Mouse (Mus musculus): ENCODE results near the gene Ppp1r8. TPM values are rescaled to one million over a fixed set of nuclear protein-coding genes. Genes with fewer than 3 reads are reported as not detected.

The Ppp1r8 gene
- polyA plus RNA-seq (2015; fragmentation: Nextera tagmentation; extraction: Ambion mirVana), result 16.8 and 18.5 TPM in 2 replicates

DNA sequence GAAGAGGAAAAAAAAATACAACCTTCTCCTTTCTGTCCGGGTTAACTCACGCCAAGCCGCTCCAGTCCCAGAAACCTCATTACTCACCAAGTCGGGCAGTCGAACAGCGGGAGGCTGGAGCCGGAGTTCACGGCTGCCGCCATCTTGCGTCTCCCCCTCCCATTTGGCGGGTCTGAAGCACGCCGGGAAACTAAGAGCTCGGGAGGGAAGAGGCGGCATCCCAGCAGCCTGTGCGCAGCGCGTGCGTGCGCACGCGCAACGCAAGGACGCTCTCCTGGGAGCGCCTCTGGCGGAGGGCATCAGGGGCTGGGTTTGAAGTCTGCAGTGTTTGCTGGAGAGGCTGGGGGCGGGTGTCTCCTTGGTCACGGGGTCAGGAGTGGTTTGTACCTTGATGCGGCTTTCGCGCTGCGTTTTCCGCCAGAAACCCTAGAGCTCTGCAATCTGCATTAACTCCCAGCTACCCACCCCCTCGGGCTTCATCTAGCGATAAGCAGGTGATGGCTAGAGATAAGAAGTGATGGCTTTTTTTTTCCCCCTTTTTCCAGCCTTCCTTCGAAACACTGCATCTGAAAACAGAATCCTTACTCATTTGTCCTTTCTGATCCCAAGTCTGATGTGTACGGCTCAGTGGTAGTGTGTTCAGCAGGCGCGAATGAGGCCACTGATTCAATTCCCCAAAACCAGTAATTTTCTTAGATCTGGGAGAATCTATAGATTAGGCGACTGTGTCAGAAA, at the start of gene Ppp1r8:
Gene Ppp1r8 (minus strand): TSS at position 200 of the 735 bp plus-strand sequence.
- H3K27ac ChIP-seq (ENCODE audit: low read depth, low read length), result 0 out of 2 replicates have a peak within 1 kb of the TSS, but pooled peaks have one; percentile 11
- TF ChIP-seq CTCF (IDR thresholded peaks at IDR 0.05; ENCODE audit: low read depth), result peak; percentile 74
- peak; percentile 97 for ATAC-seq

DNA sequence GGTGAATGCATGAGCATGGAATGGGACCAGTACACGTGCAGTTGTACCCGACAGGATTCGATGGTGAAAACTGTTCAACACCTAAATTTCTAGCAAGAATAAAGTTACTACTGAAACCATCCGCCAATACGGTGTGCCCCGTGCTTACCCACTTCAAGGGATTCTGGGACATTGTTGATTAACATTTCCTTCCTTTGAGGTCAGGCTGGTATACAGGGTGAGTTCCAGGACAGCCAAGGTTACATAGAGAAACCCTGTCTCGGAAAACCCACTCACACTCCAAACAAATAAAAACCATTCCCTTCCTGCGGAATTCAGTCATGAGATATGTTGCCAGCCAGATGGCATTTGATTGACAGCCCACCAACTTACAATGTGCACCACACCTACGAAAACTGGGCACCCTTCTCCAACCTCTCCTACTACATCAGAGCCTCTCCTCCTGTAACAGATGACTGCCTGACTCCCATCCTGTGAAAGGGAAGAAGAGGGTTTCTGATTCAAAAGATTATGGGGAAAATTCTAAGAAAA, 41.9 kb upstream of the Ppp1r8 start:
- TF ChIP-seq CTCF (IDR thresholded peaks at IDR 0.05; ENCODE audit: low read depth), result no peak
- Histone ChIP-seq H3K27me3 (replicated peaks; ENCODE audit: control insufficient read depth, insufficient read depth, low read length) (no peaks in the 10 kb centered on the region), H3K4me3 (ENCODE audit: low read depth, low read length) (peak overlapping the region; percentile 89), H3K27ac (ENCODE audit: low read depth, low read length) (0 out of 2 replicates have a peak overlapping the region, but pooled peaks have one; percentile 94), H3K4me1 (replicated peaks; ENCODE audit: control insufficient read depth, insufficient read depth, low read length) (peaks cover 5% of the 10 kb centered on the region), H3K4me2 (replicated peaks; ENCODE audit: low read depth) (peak overlapping the region; percentile 87), H3K36me3 (ENCODE audit: control insufficient read depth, insufficient read depth) (0 out of 2 replicates have a peak, but pooled peaks cover 6% of the 10 kb centered on the region), H3K9ac (ENCODE audit: low read depth, low read length) (peak overlapping the region; percentile 97), H3K9me3 (ENCODE audit: control insufficient read depth) (no peaks in the 10 kb centered on the region)
- 8% methylated on average over 9 of the region's 9 CpGs for WGBS
- ATAC-seq, result peak; percentile 11; the same call in 1 of the 2 replicates

More for the DNA sequence above, at the start of gene Ppp1r8:
- 0 out of 2 replicates have a peak, but pooled peaks cover 3% of the 10 kb centered on the region for H3K4me1 ChIP-seq (replicated peaks; ENCODE audit: control insufficient read depth, insufficient read depth, low read length)
- no peaks in the 10 kb centered on the region for H3K9me3 ChIP-seq (ENCODE audit: control insufficient read depth)
- no peaks in the 10 kb centered on the region for H3K27me3 ChIP-seq (replicated peaks; ENCODE audit: control insufficient read depth, insufficient read depth, low read length)
- H3K9ac ChIP-seq (ENCODE audit: low read depth, low read length), result peak within 1 kb of the TSS; percentile 56
- WGBS, result 1% methylated on average over 40 of the region's 40 CpGs
- peak within 1 kb of the TSS; percentile 68 for H3K4me3 ChIP-seq (ENCODE audit: low read depth, low read length)
- peaks cover 22% of the 10 kb centered on the region for H3K36me3 ChIP-seq (ENCODE audit: control insufficient read depth, insufficient read depth)
- H3K4me2 ChIP-seq (replicated peaks; ENCODE audit: low read depth), result peak within 1 kb of the TSS; percentile 81

DNA sequence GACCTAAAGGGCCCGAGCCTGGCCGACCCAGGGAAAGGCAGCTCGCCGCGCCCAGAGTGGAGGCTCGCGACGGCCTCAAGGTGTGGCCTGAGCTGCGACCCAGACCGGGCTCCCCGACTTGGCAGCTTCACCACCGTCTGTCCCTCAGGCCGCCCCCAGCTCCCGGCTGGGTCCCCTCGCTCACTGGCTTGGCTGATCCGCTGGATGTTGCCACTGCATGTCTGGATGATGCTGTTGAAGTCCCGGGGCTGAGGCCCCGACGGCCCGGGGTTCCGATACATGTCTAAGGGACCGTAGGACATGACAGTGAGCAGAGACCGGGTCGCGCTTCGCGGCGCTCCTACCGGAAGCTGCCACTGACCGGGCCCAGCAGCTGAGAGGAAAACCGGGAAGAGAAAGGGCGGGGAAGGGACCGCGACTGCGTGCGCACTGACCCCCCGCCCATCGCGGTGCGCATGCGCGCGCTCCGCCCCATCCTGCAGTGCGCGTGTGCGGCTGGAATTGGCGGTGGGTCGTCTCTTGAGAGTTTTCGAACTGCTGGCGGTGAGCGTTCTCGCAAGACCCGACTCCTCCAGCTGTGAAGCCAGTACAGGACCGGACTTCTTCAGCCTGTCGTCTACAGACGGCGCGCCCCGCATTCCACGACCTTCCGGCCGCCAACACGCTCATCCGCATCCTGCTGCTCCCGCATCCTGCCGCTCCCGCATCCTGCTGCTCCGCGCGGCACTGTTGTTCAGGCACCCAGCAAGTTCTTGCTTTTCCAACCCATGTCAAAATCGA, 41.3 kb upstream of the Ppp1r8 start, which contains the start of gene Stx12:
Gene Stx12 (minus strand): TSS at position 446 of the 780 bp plus-strand sequence.
- Histone ChIP-seq H3K36me3 (ENCODE audit: control insufficient read depth, insufficient read depth) (peaks cover 12% of the 10 kb centered on the region; the same call in 1 of the 2 replicates), H3K9me3 (ENCODE audit: control insufficient read depth) (no peaks in the 10 kb centered on the region), H3K27ac (ENCODE audit: low read depth, low read length) (peak within 1 kb of the TSS; percentile 94), H3K4me3 (ENCODE audit: low read depth, low read length) (peak within 1 kb of the TSS; percentile 89), H3K27me3 (replicated peaks; ENCODE audit: control insufficient read depth, insufficient read depth, low read length) (no peaks in the 10 kb centered on the region), H3K9ac (ENCODE audit: low read depth, low read length) (peak within 1 kb of the TSS; percentile 97), H3K4me1 (replicated peaks; ENCODE audit: control insufficient read depth, insufficient read depth, low read length) (peaks cover 5% of the 10 kb centered on the region), H3K4me2 (replicated peaks; ENCODE audit: low read depth) (peak within 1 kb of the TSS; percentile 87)
- ATAC-seq, result peak; percentile 90
- peak; percentile 3; the same call in 1 of the 2 replicates for TF ChIP-seq CTCF (IDR thresholded peaks at IDR 0.05; ENCODE audit: low read depth)
- under 1% methylated on average over 72 of the region's 72 CpGs for WGBS

DNA sequence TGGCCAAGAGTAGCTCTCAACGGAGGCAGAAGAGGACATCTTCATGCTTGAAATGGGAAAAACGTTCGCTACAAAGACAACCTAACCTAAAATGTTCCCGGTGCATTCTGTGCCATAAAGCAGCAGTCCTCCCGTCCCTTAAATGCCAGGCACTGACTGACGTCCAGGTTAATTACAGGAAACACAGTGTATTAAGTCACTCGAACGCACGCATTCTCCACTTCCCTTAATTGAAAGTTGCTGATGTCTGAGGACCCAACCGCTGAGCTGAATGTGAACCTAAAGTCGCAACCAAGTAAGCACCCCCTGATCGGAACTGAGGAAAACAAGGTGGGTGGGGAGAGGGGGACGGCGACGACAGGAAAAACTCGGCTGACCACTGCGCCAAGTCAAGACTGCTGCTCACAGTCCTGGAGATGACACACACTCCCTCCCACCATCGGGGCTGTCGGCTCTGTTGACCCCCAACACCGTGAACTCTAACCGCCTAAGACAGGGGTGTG, 40.6 kb upstream of the Ppp1r8 start:
- Histone ChIP-seq H3K9me3 (ENCODE audit: control insufficient read depth) (no peaks in the 10 kb centered on the region), H3K9ac (ENCODE audit: low read depth, low read length) (peak overlapping the region; percentile 97), H3K4me1 (replicated peaks; ENCODE audit: control insufficient read depth, insufficient read depth, low read length) (peaks cover 5% of the 10 kb centered on the region), H3K36me3 (ENCODE audit: control insufficient read depth, insufficient read depth) (peaks cover 12% of the 10 kb centered on the region; the same call in 1 of the 2 replicates), H3K4me3 (ENCODE audit: low read depth, low read length) (peak overlapping the region; percentile 89), H3K4me2 (replicated peaks; ENCODE audit: low read depth) (peak overlapping the region; percentile 87), H3K27ac (ENCODE audit: low read depth, low read length) (peak overlapping the region; percentile 94), H3K27me3 (replicated peaks; ENCODE audit: control insufficient read depth, insufficient read depth, low read length) (no peaks in the 10 kb centered on the region)
- 1% methylated on average over 21 of the region's 21 CpGs for WGBS
- no peak for ATAC-seq
- TF ChIP-seq CTCF (IDR thresholded peaks at IDR 0.05; ENCODE audit: low read depth), result no peak

DNA sequence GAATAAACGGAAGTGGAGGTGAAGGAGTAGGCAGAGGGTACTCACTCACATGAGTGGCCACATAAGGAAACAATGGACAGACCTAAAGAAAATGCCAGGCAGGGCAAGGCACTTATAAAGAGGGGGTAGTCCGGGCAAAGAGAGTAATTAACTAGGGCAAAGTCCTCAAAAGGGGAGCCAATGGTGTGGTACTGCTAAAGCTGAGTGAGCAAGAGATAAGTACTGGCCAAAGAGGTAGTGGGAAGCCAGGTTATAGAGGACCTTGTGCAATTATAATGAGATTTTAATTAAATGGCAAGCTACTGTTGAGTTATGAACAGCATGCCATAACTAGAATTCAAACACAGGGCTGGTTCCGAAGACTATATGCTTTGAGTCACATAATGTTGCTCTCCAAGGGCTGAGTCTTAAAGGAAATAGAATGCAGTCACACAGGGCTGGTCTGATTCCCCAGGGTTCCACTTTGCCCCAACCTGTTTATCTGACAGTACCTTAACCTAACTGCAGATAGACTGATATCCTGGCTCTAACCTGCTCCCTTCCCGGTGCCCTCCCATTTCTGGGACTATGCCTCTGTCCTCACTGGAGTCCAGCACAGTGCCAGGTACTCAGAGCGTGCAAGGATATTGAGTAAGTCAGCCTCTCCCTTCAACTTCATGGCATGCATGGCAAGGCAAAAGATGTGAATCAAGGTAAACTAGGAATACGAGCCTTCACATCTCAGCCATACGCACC, 31.6 kb upstream of the Ppp1r8 start:
- TF ChIP-seq CTCF (IDR thresholded peaks at IDR 0.05; ENCODE audit: low read depth), result no peak
- ATAC-seq, result peak; percentile 94
- Histone ChIP-seq H3K4me3 (ENCODE audit: low read depth, low read length) (no peak overlapping the region), H3K9ac (ENCODE audit: low read depth, low read length) (no peak overlapping the region), H3K27ac (ENCODE audit: low read depth, low read length) (peak overlapping the region; percentile 77), H3K4me2 (replicated peaks; ENCODE audit: low read depth) (peak overlapping the region; percentile 33), H3K9me3 (ENCODE audit: control insufficient read depth) (no peaks in the 10 kb centered on the region), H3K36me3 (ENCODE audit: control insufficient read depth, insufficient read depth) (peaks cover 9% of the 10 kb centered on the region), H3K4me1 (replicated peaks; ENCODE audit: control insufficient read depth, insufficient read depth, low read length) (0 out of 2 replicates have a peak, but pooled peaks cover 4% of the 10 kb centered on the region), H3K27me3 (replicated peaks; ENCODE audit: control insufficient read depth, insufficient read depth, low read length) (no peaks in the 10 kb centered on the region)
- WGBS, result 51% methylated on average over 7 of the region's 7 CpGs

Data from intestine, postnatal 0 days (tissue).